Mouse (Mus musculus): ENCODE measurements at regions not wholly inside any gene's neighbourhood (a gene's known extent, or its start where the extent isn't known, plus 50 kb on each side); places are given as distances from the start of the nearest gene placed in this dataset.

DNA sequence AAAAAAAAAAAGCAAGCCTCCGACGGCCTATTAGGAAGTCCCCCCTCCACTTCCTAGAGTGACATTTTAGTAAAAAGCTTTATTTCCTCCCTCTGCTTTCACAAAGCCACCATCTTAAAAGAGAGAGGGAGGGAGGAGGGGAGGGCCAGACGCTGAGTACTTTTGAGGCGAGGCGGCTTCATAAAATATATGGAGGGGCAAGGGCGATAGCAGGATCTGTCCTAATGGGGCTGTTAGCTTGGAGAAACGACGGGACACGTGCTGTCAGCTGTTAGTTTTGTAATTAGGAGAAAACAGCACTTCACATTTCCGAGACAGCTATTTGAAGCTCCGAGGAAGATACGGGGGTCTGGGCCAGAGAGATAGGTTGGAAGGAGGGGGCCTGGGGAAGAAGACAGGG, 184.8 kb upstream of the 4931429L15Rik start:
- Histone ChIP-seq H3K4me3 (ENCODE audit: low read depth, low read length) (no peak overlapping the region), H3K9ac (no peak overlapping the region), H3K27me3 (ENCODE audit: insufficient read depth, low read length) (no peaks in the 10 kb centered on the region), H3K4me2 (no peak overlapping the region), H3K4me1 (ENCODE audit: insufficient read depth) (no peaks in the 10 kb centered on the region), H3K36me3 (ENCODE audit: insufficient read depth) (no peaks in the 10 kb centered on the region), H3K27ac (ENCODE audit: low read depth) (no peak overlapping the region), H3K9me3 (ENCODE audit: low read depth, low read length) (no peaks in the 10 kb centered on the region)
- WGBS = 49% methylated on average over 12 of the region's 12 CpGs
- ATAC-seq (ENCODE audit: insufficient read depth) = no peak
- no peak for TF ChIP-seq CTCF (IDR thresholded peaks at IDR 0.05; ENCODE audit: low read depth)
- DNase-seq = no peak

DNA sequence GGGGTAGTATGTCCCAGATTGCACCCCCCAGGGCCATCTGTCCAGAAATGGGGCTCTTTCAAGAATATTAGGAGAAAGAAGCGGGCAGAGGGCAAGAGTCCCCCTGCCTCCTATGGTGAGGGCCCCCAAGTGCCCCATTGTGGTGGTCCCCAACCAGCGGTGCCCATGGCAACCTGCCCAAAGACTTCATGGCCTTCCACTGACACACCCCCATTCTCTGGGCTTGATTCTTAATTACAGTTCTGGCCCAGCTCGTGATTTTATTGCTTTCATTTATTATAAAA, 184.3 kb upstream of the 4931429L15Rik start:
- no peak for ATAC-seq (ENCODE audit: insufficient read depth)
- Histone ChIP-seq H3K9ac (no peak overlapping the region), H3K4me3 (ENCODE audit: low read depth, low read length) (no peak overlapping the region), H3K4me1 (ENCODE audit: insufficient read depth) (no peaks in the 10 kb centered on the region), H3K27ac (ENCODE audit: low read depth) (no peak overlapping the region), H3K36me3 (ENCODE audit: insufficient read depth) (no peaks in the 10 kb centered on the region), H3K9me3 (ENCODE audit: low read depth, low read length) (no peaks in the 10 kb centered on the region), H3K4me2 (no peak overlapping the region), H3K27me3 (ENCODE audit: insufficient read depth, low read length) (no peaks in the 10 kb centered on the region)
- WGBS = 68% methylated on average over 3 of the region's 3 CpGs
- no peak for TF ChIP-seq CTCF (IDR thresholded peaks at IDR 0.05; ENCODE audit: low read depth)
- no peak for DNase-seq

DNA sequence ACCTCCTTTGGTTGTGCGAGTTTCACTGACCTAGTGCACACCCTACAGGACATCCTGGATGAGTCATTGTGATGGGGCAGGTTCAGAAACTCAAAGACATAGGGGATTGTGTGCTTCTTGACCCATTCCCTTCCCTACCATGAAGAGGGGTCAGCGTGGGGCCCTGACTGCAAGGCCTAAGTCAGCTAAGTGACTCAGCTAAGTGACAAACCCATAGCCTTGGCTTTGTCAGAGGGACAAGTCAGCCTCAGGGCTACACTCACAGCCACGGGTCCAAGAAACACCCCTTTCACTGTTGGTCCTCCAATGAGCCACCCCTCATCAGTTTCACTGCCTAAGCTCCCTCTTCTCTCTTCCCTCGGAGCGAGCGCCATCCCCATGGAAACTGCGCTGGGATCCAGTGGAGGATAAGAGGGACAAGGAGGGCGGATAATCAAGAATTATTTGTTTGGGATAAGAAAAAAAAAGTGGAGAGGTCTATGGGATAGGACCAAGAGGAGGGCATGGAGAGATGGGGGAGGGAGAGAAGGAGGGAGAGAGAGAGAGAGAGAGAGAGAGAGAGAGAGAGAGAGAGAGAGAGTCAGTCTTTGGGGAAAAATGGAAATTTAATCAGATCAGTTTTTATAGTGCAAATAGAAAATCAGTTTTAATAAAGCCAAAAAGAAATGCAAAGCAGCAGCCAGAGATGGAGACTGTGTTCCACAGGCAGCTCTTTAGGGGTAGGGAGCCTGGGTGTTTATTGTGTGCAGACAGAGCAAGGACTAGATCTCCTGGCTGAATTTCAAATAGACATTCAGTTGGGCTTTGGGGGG, 183.7 kb upstream of the 4931429L15Rik start:
- Histone ChIP-seq H3K9me3 (ENCODE audit: low read depth, low read length) (no peaks in the 10 kb centered on the region), H3K27ac (ENCODE audit: low read depth) (no peak overlapping the region), H3K4me2 (no peak overlapping the region), H3K4me3 (ENCODE audit: low read depth, low read length) (no peak overlapping the region), H3K9ac (no peak overlapping the region), H3K4me1 (ENCODE audit: insufficient read depth) (no peaks in the 10 kb centered on the region), H3K27me3 (ENCODE audit: insufficient read depth, low read length) (no peaks in the 10 kb centered on the region), H3K36me3 (ENCODE audit: insufficient read depth) (no peaks in the 10 kb centered on the region)
- WGBS = 71% methylated on average over 8 of the region's 8 CpGs
- no peak for ATAC-seq (ENCODE audit: insufficient read depth)
- DNase-seq = no peak
- TF ChIP-seq CTCF (IDR thresholded peaks at IDR 0.05; ENCODE audit: low read depth) = no peak

DNA sequence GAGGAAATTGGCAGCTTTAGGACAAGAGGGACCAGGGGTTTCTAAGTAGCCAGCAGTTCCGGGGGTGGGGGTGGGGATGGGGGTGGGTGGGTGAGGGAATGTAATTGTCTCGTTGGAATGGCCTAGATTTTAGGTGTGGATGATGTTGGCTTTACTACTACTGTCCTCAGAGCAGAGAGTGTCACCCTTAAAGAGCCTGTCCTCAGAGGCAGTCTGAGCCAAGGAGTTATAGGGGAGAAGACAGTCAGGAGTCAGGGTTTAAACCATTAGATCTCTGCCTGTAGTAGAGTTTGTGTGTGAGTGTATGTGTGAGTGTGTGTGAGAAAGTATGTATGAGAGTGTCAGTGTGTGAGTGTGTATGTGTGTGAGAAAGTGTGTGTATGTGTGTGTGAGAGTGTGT, 179.6 kb upstream of the 4931429L15Rik start:
- ATAC-seq (ENCODE audit: insufficient read depth) = no peak
- Histone ChIP-seq H3K27ac (ENCODE audit: low read depth) (no peak overlapping the region), H3K9me3 (ENCODE audit: low read depth, low read length) (no peaks in the 10 kb centered on the region), H3K9ac (no peak overlapping the region), H3K27me3 (ENCODE audit: insufficient read depth, low read length) (no peaks in the 10 kb centered on the region), H3K4me1 (ENCODE audit: insufficient read depth) (no peaks in the 10 kb centered on the region), H3K36me3 (ENCODE audit: insufficient read depth) (no peaks in the 10 kb centered on the region), H3K4me2 (no peak overlapping the region), H3K4me3 (ENCODE audit: low read depth, low read length) (no peak overlapping the region)
- WGBS = 23% methylated on average over 2 of the region's 2 CpGs
- no peak for TF ChIP-seq CTCF (IDR thresholded peaks at IDR 0.05; ENCODE audit: low read depth)
- no peak for DNase-seq

DNA sequence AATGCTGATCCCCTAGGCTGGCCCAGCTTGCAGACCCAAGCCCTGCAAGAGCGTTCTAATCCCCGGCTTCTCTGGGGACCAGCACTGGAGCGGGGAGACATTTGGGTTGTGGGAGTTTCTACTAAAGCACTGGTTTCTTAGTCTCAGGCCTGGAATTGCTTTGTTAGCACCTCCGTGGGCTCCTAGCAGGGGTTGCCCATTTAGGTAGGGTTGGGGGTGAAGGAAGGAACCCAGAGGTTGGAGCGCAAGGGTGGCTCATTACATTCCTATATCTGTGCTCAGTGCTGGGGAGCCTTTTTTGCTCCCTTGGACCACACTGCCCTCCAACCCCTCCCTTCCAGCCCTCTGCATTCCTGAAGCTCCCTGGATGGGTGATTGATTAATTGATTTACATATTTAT, 179.1 kb upstream of the 4931429L15Rik start:
- Histone ChIP-seq H3K9ac (no peak overlapping the region), H3K9me3 (ENCODE audit: low read depth, low read length) (no peaks in the 10 kb centered on the region), H3K4me2 (no peak overlapping the region), H3K4me1 (ENCODE audit: insufficient read depth) (no peaks in the 10 kb centered on the region), H3K27ac (ENCODE audit: low read depth) (no peak overlapping the region), H3K4me3 (ENCODE audit: low read depth, low read length) (no peak overlapping the region), H3K27me3 (ENCODE audit: insufficient read depth, low read length) (no peaks in the 10 kb centered on the region), H3K36me3 (ENCODE audit: insufficient read depth) (no peaks in the 10 kb centered on the region)
- DNase-seq = no peak
- TF ChIP-seq CTCF (IDR thresholded peaks at IDR 0.05; ENCODE audit: low read depth) = no peak
- 59% methylated on average over 5 of the region's 5 CpGs for WGBS
- no peak for ATAC-seq (ENCODE audit: insufficient read depth)

DNA sequence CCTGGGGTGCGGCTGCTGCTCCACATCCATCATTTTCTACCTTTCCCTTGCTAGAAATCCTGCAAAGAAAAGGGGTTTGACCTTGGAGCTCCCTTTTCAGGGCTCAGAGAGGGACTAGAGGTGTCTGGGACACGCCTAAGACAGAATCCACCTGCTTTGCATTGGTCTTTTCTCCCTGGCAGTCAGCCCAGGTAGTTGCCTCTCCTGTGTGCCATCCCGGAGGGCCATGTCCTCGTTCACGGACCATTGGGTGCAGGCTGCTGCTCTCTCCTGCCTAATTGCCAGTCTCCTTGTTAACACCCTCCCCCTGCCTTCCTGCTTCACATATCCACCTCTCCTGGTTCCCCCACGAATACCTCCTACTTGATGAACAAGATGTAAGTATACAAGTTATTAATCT, 175.5 kb upstream of the 4931429L15Rik start:
- ATAC-seq (ENCODE audit: insufficient read depth) = no peak
- Histone ChIP-seq H3K4me2 (no peak overlapping the region), H3K27me3 (ENCODE audit: insufficient read depth, low read length) (no peaks in the 10 kb centered on the region), H3K36me3 (ENCODE audit: insufficient read depth) (no peaks in the 10 kb centered on the region), H3K4me3 (ENCODE audit: low read depth, low read length) (no peak overlapping the region), H3K9me3 (ENCODE audit: low read depth, low read length) (no peaks in the 10 kb centered on the region), H3K4me1 (ENCODE audit: insufficient read depth) (no peaks in the 10 kb centered on the region), H3K9ac (no peak overlapping the region), H3K27ac (ENCODE audit: low read depth) (no peak overlapping the region)
- TF ChIP-seq CTCF (IDR thresholded peaks at IDR 0.05; ENCODE audit: low read depth) = no peak
- 60% methylated on average over 6 of the region's 6 CpGs for WGBS
- no peak for DNase-seq

DNA sequence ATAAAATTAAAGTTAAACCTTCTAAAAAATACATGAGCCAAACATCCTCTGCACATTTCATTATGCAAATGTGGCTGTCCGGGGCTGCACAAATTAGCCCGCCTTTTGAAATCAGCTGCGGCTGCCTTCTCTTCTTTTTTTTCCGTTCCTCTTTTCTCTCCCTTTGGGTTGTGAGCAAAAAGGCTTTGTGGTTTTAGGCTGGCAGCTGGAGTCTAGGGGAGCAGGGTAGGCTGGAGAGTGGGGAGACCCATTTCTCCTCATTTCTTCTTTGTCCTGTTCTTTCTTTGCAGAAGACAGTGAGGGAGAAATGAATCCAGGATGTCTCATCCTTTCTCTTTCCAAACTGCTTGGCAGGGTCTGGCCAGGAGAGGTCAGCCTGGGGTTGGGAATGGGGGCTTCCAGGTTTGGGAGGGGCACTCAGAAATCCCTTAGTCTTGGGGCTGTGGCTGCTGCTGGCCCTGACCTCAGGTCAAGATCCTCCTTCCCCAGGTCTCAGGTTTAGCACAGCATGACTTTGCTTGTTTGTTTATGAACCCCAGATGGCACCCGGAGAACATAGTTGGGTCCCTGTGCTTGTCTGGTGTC, 163.2 kb upstream of the 4931429L15Rik start:
- DNase-seq = no peak
- Histone ChIP-seq H3K9ac (no peak overlapping the region), H3K27me3 (ENCODE audit: insufficient read depth, low read length) (no peaks in the 10 kb centered on the region), H3K36me3 (ENCODE audit: insufficient read depth) (no peaks in the 10 kb centered on the region), H3K9me3 (ENCODE audit: low read depth, low read length) (no peaks in the 10 kb centered on the region), H3K27ac (ENCODE audit: low read depth) (no peak overlapping the region), H3K4me1 (ENCODE audit: insufficient read depth) (no peaks in the 10 kb centered on the region), H3K4me2 (no peak overlapping the region), H3K4me3 (ENCODE audit: low read depth, low read length) (no peak overlapping the region)
- 64% methylated on average over 5 of the region's 5 CpGs for WGBS
- no peak for ATAC-seq (ENCODE audit: insufficient read depth)
- 0 out of 2 replicates have a peak, but pooled peaks have one; percentile 4 for TF ChIP-seq CTCF (IDR thresholded peaks at IDR 0.05; ENCODE audit: low read depth)

All from lung, embryonic 14.5 days (tissue).